Mouse (Mus musculus) lung, adult 2 months (tissue): ENCODE measurements around the gene Kif3c. TPM values are rescaled to one million over a fixed set of nuclear protein-coding genes. Genes with fewer than 3 reads are reported as not detected.

Experiments
- DNase-seq: peaks from one replicate; pipeline ENCODE4 v3.0.0; 2022
- H3K4me1 ChIP-seq: fragments of 200-500 bp; 2 replicates; pipeline ENCODE4 v1.6.1; 2011; ENCODE audit warnings: low read length; ENCODE audit not compliant: control insufficient read depth, insufficient read depth
- H3K4me3 ChIP-seq: fragments of 200-500 bp; replicated peaks from 2 replicates; pipeline ENCODE3; 2011; ENCODE audit warnings: low read depth, mild to moderate bottlenecking, control low read depth, low read length; ENCODE audit errors: extremely low read depth
- CTCF ChIP-seq: fragments of 200-500 bp; IDR thresholded peaks from 2 replicates; pipeline ENCODE4 v1.5.1; 2011; ENCODE audit warnings: mild to moderate bottlenecking, low read length, control low read depth; ENCODE audit not compliant: insufficient read depth
- POLR2A ChIP-seq: fragments of 200-500 bp; IDR thresholded peaks from 2 replicates; pipeline ENCODE4 v1.6.1; 2011; ENCODE audit warnings: low read depth, mild to moderate bottlenecking, control low read depth, low read length, borderline replicate concordance; ENCODE audit errors: extremely low read depth
- WGBS: fragments of 180-500 bp; shearing (Covaris S2); methylation state at CpG from one replicate; pipeline ENCODE4 v1.1.7; 2018; 5-methylcytosine and 5-hydroxymethylcytosine counted together
- polyA plus RNA-seq: library from polyadenylated mRNA; depleted of rRNA; stranded (reverse); fragments of >200 nt; gene quantifications from 2 replicates; pipeline ENCODE4 v1.2.3, GENCODE M21; 2012

The Kif3c gene
- polyA plus RNA-seq, 1 experiment, result 12.2 TPM

DNA sequence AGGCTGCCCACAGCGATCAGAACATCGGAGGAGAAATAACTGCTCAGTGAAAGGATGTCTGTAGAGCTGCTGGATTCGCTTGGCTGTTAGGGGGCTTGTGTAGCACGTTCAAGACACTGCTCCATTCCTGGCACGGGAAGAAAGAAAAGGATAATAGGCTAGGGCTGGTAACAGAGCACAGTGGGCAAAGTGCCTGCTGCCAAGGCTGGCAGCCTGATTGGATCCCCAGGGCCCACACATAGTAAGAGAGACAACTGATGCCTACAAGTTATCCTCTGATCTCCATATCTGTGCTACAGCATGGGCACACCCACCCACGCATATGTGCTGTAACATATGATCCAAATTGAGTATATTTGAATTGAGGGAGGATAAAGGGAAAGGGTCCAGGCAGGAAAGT lies 41.7 kb downstream of the Kif3c start:
- WGBS, result 88% methylated on average over 6 of the region's 6 CpGs
- Histone ChIP-seq H3K4me1 (no peaks in the 10 kb centered on the region), H3K4me3 (no peak overlapping the region)
- no peak for TF ChIP-seq CTCF
- no peak for DNase-seq

- 90% methylated on average over 4 of the region's 4 CpGs for WGBS
- no peak for TF ChIP-seq CTCF
- TF ChIP-seq POLR2A, result no peak
- H3K4me1 ChIP-seq, result no peaks in the 10 kb centered on the region; the same call in 1 of the 2 replicates
Observed at GRCm38 (mm10) chr12:3414956-3415355, 50.0 kb downstream of the Kif3c start.

DNA sequence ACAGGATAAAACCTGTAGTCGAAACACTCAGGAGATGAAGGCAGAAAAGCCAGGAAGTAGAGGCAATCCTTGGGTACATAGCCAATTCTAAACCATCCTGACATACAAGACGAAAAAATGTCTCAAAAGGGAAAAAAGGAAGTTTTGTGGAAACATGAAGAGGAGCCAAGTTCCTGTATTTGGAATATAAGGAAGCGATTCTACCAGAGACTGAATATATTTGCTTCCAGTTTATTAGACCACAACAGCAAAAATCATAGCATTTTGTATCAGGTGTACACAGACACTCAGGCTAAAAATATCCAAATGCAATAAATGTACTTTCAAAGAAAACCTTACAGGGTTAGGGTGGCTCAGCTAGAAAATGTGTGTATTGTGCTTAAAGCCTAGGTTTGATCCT lies 53.8 kb downstream of the Kif3c start:
- WGBS, result 68% methylated on average over 3 of the region's 3 CpGs
- no peak for TF ChIP-seq CTCF
- TF ChIP-seq POLR2A, result no peak

More at GRCm38 (mm10) chr12:3414956-3415355, 50.0 kb downstream of the Kif3c start:
- no peak overlapping the region for H3K4me3 ChIP-seq
- no peak for DNase-seq

GRCm38 (mm10) chr12:3420519-3420918 lies 55.6 kb downstream of the Kif3c start:
- 81% methylated on average over 2 of the region's 2 CpGs for WGBS
- DNase-seq, result no peak
- no peaks in the 10 kb centered on the region; the same call in none of the 2 replicates for H3K4me1 ChIP-seq
- no peak overlapping the region for H3K4me3 ChIP-seq
- TF ChIP-seq CTCF, result no peak
- TF ChIP-seq POLR2A, result no peak

More for the DNA sequence above, 53.8 kb downstream of the Kif3c start:
- Histone ChIP-seq H3K4me3 (no peak overlapping the region), H3K4me1 (no peaks in the 10 kb centered on the region; the same call in 1 of the 2 replicates)
- DNase-seq, result no peak

DNA sequence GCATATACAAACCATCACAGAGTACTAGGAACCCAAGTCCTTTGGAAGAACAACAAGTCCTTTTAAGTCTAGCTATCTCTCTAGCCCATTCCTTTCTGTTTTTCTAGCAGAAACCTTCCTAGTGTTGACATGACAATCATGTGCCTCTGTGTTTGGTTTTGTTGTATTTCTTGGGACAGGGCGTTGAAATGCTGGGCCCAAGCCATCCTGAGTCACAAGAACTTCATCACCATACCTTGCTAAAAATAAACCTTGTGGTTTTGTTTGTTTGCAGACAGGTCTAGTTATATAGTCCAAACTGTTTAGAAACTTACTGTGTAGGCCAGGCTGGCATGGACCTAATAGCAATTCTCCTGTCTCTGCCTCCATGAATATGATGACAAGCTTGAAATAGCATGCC lies 57.9 kb downstream of the Kif3c start:
- no peak for DNase-seq
- WGBS, result 55% methylated on average over 1 of the region's 1 CpGs
- Histone ChIP-seq H3K4me3 (no peak overlapping the region), H3K4me1 (no peaks in the 10 kb centered on the region; the same call in none of the 2 replicates)
- TF ChIP-seq POLR2A (no peak), CTCF (no peak)

GRCm38 (mm10) chr12:3424179-3424578 lies 59.2 kb downstream of the Kif3c start:
- H3K4me3 ChIP-seq, result no peak overlapping the region
- no peak for TF ChIP-seq POLR2A
- no peak for TF ChIP-seq CTCF
- no peak for DNase-seq
- WGBS, result 45% methylated on average over 2 of the region's 2 CpGs
- no peaks in the 10 kb centered on the region; the same call in none of the 2 replicates for H3K4me1 ChIP-seq

DNA sequence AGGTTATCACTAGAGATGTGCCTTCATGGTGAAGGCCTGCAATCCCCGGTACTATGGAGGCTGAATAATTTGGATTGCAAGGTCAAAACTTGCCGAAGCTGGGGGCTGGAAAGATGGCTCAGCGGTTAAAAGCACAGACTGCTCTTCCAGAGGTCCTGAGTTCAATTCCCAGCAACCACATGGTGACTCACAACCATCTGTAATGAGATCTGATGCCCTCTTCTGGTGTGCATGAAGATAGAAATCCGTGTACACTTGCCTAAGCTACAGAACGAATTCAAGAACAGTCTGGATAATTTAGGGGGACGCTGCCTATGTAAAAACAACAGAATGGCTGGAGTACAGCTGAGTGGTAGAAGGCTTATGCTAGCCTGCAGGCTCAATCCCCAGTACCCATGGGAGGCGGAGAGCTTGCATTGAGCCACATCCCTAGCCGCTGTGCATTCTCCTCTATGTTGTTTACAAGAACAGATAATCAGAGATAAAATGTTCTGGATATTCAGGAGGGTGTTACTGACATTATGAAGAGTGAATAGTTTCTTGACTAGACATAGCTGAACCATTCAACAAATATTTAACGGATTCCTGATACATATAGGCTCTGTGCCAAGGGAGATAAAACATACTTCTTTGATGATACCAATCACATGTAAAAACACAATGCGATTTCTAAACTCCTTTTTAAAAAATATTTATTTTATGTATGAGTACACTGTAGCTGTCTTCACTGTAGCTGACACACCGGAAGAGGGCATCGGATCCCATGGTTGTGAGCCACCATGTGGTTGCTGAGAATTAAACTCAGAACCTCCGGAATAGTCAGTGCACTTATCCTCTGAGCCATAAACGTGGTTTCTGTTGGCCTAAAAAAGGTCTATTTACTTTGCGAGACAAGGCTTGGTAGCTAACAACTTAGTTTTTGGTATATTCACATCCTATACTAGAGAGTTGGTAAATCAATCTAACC lies 60.7 kb downstream of the Kif3c start:
- 30% methylated on average over 15 of the region's 15 CpGs for WGBS
- H3K4me1 ChIP-seq, result no peaks in the 10 kb centered on the region; the same call in none of the 2 replicates
- peak overlapping the region; percentile 64 for H3K4me3 ChIP-seq
- DNase-seq, result peak; percentile 13
- TF ChIP-seq CTCF (0 out of 2 replicates have a peak, but pooled peaks have one; percentile 14), POLR2A (no peak)

GRCm38 (mm10) chr12:3426530-3427034 lies 61.6 kb downstream of the Kif3c start, which contains the start of gene Asxl2:
TSS of gene Asxl2 (plus strand) at chr12:3426857.
- WGBS, result under 1% methylated on average over 53 of the region's 53 CpGs
- peak; percentile 97 for DNase-seq
- peaks cover 1% of the 10 kb centered on the region for H3K4me1 ChIP-seq
- peak within 1 kb of the TSS; percentile 95 for H3K4me3 ChIP-seq
- TF ChIP-seq POLR2A (peak; percentile 70; the same call in 1 of the 2 replicates), CTCF (no peak)

GRCm38 (mm10) chr12:3427067-3427889 lies 62.3 kb downstream of the Kif3c start:
- WGBS, result under 1% methylated on average over 65 of the region's 65 CpGs
- TF ChIP-seq POLR2A (peak; percentile 48; the same call in 1 of the 2 replicates), CTCF (no peak)
- Histone ChIP-seq H3K4me1 (peaks cover 2% of the 10 kb centered on the region), H3K4me3 (peak overlapping the region; percentile 95)
- DNase-seq, result peak; percentile 80
